Mouse (Mus musculus): ENCODE measurements around the gene Gm10570. TPM values are rescaled to one million over a fixed set of nuclear protein-coding genes. Genes with fewer than 3 reads are reported as not detected.

The Gm10570 gene
- polyA plus RNA-seq, 1 experiment from 2014 or later: not detected

GRCm38 (mm10) chr4:130319564-130319963, 11.1 kb upstream of the Gm10570 start:
- no peaks in the 10 kb centered on the region for H3K27me3 ChIP-seq (ENCODE audit: poor library complexity, severe bottlenecking)
- no peak for DNase-seq (ENCODE audit: extremely low spot score, low spot score)
- 83% methylated on average over 7 of the region's 7 CpGs for WGBS

GRCm38 (mm10) chr4:130318122-130318521, 9.6 kb upstream of the Gm10570 start:
- H3K27me3 ChIP-seq (ENCODE audit: poor library complexity, severe bottlenecking): no peaks in the 10 kb centered on the region
- H3K9me3 ChIP-seq: no peaks in the 10 kb centered on the region
- 73% methylated on average over 3 of the region's 3 CpGs for WGBS
- no peak overlapping the region for H3K4me3 ChIP-seq
- H3K27ac ChIP-seq: no peak overlapping the region
- H3K36me3 ChIP-seq (replicated peaks): peaks cover 85% of the 10 kb centered on the region
- H3K4me1 ChIP-seq: peaks cover 5% of the 10 kb centered on the region; the same call in 1 of the 2 replicates
- DNase-seq (ENCODE audit: extremely low spot score, low spot score): no peak

More at GRCm38 (mm10) chr4:130319564-130319963, 11.1 kb upstream of the Gm10570 start:
- Histone ChIP-seq H3K36me3 (replicated peaks) (peaks cover 90% of the 10 kb centered on the region), H3K4me1 (peaks cover 5% of the 10 kb centered on the region; the same call in 1 of the 2 replicates), H3K9me3 (no peaks in the 10 kb centered on the region), H3K27ac (no peak overlapping the region), H3K4me3 (no peak overlapping the region)

GRCm38 (mm10) chr4:130316691-130317090, 8.2 kb upstream of the Gm10570 start:
- DNase-seq (ENCODE audit: extremely low spot score, low spot score): no peak
- Histone ChIP-seq H3K27ac (no peak overlapping the region), H3K9me3 (no peaks in the 10 kb centered on the region), H3K4me1 (peaks cover 5% of the 10 kb centered on the region; the same call in 1 of the 2 replicates), H3K27me3 (ENCODE audit: poor library complexity, severe bottlenecking) (peaks cover 4% of the 10 kb centered on the region; the same call in 1 of the 2 replicates), H3K4me3 (no peak overlapping the region), H3K36me3 (replicated peaks) (peaks cover 70% of the 10 kb centered on the region)
- WGBS: 87% methylated on average over 10 of the region's 10 CpGs

- Histone ChIP-seq H3K27me3 (ENCODE audit: poor library complexity, severe bottlenecking) (peaks cover 12% of the 10 kb centered on the region), H3K27ac (no peak overlapping the region), H3K4me3 (no peak overlapping the region), H3K36me3 (replicated peaks) (peaks cover 65% of the 10 kb centered on the region), H3K9me3 (no peaks in the 10 kb centered on the region), H3K4me1 (peaks cover 5% of the 10 kb centered on the region; the same call in 1 of the 2 replicates)
- WGBS: 82% methylated on average over 13 of the region's 13 CpGs
- no peak for DNase-seq (ENCODE audit: extremely low spot score, low spot score)
These were observed 7.5 kb upstream of the Gm10570 start for GRCm38 (mm10) chr4:130315771-130316527.

GRCm38 (mm10) chr4:130313552-130313951, 5.1 kb upstream of the Gm10570 start:
- WGBS: 90% methylated on average over 4 of the region's 4 CpGs
- no peak overlapping the region for H3K27ac ChIP-seq
- no peaks in the 10 kb centered on the region for H3K9me3 ChIP-seq
- DNase-seq (ENCODE audit: extremely low spot score, low spot score): no peak
- peaks cover 46% of the 10 kb centered on the region for H3K36me3 ChIP-seq (replicated peaks)
- no peak overlapping the region for H3K4me3 ChIP-seq
- peaks cover 14% of the 10 kb centered on the region for H3K4me1 ChIP-seq
- peaks cover 36% of the 10 kb centered on the region for H3K27me3 ChIP-seq (ENCODE audit: poor library complexity, severe bottlenecking)

GRCm38 (mm10) chr4:130312526-130312925, 4.1 kb upstream of the Gm10570 start:
- Histone ChIP-seq H3K9me3 (no peaks in the 10 kb centered on the region), H3K27me3 (ENCODE audit: poor library complexity, severe bottlenecking) (peaks cover 46% of the 10 kb centered on the region), H3K36me3 (replicated peaks) (peaks cover 37% of the 10 kb centered on the region), H3K4me1 (peaks cover 24% of the 10 kb centered on the region), H3K4me3 (no peak overlapping the region), H3K27ac (no peak overlapping the region)
- 82% methylated on average over 3 of the region's 3 CpGs for WGBS
- DNase-seq (ENCODE audit: extremely low spot score, low spot score): no peak

GRCm38 (mm10) chr4:130309254-130309653, 780 bp upstream of the Gm10570 start:
- H3K27me3 ChIP-seq (ENCODE audit: poor library complexity, severe bottlenecking): peaks cover 79% of the 10 kb centered on the region
- H3K4me1 ChIP-seq: peaks cover 24% of the 10 kb centered on the region
- H3K9me3 ChIP-seq: no peaks in the 10 kb centered on the region
- H3K36me3 ChIP-seq (replicated peaks): peaks cover 6% of the 10 kb centered on the region; the same call in 1 of the 2 replicates
- H3K4me3 ChIP-seq: peak overlapping the region; percentile 64
- 47% methylated on average over 8 of the region's 8 CpGs for WGBS
- no peak for DNase-seq (ENCODE audit: extremely low spot score, low spot score)
- H3K27ac ChIP-seq: no peak overlapping the region

GRCm38 (mm10) chr4:130307851-130308230, 633 bp downstream of the Gm10570 start:
- Histone ChIP-seq H3K9me3 (no peaks in the 10 kb centered on the region), H3K4me3 (peak overlapping the region; percentile 64), H3K36me3 (replicated peaks) (no peaks in the 10 kb centered on the region), H3K4me1 (peaks cover 24% of the 10 kb centered on the region), H3K27me3 (ENCODE audit: poor library complexity, severe bottlenecking) (peaks cover 86% of the 10 kb centered on the region), H3K27ac (peak overlapping the region; percentile 70)
- DNase-seq (ENCODE audit: extremely low spot score, low spot score): peak; percentile 72
- WGBS: under 1% methylated on average over 23 of the region's 23 CpGs

GRCm38 (mm10) chr4:130306796-130307630, 1.5 kb downstream of the Gm10570 start:
- H3K4me3 ChIP-seq: peak overlapping the region; percentile 64
- 72% methylated on average over 10 of the region's 10 CpGs for WGBS
- H3K4me1 ChIP-seq: peaks cover 29% of the 10 kb centered on the region

GRCm38 (mm10) chr4:130304746-130305145, 3.7 kb downstream of the Gm10570 start:
- H3K27me3 ChIP-seq (ENCODE audit: poor library complexity, severe bottlenecking): peaks cover 76% of the 10 kb centered on the region
- 29% methylated on average over 3 of the region's 3 CpGs for WGBS

More at GRCm38 (mm10) chr4:130306796-130307630, 1.5 kb downstream of the Gm10570 start:
- Histone ChIP-seq H3K9me3 (no peaks in the 10 kb centered on the region), H3K36me3 (replicated peaks) (no peaks in the 10 kb centered on the region), H3K27me3 (ENCODE audit: poor library complexity, severe bottlenecking) (peaks cover 85% of the 10 kb centered on the region), H3K27ac (no peak overlapping the region)
- DNase-seq (ENCODE audit: extremely low spot score, low spot score): no peak

GRCm38 (mm10) chr4:130302285-130302870, 6.1 kb downstream of the Gm10570 start:
- H3K27me3 ChIP-seq (ENCODE audit: poor library complexity, severe bottlenecking): peaks cover 58% of the 10 kb centered on the region
- WGBS: 54% methylated on average over 12 of the region's 12 CpGs
- no peak for DNase-seq (ENCODE audit: extremely low spot score, low spot score)

More at GRCm38 (mm10) chr4:130304746-130305145, 3.7 kb downstream of the Gm10570 start:
- H3K9me3 ChIP-seq: no peaks in the 10 kb centered on the region
- DNase-seq (ENCODE audit: extremely low spot score, low spot score): no peak
- peaks cover 29% of the 10 kb centered on the region for H3K4me1 ChIP-seq
- H3K4me3 ChIP-seq: no peak overlapping the region
- no peak overlapping the region for H3K27ac ChIP-seq
- H3K36me3 ChIP-seq (replicated peaks): no peaks in the 10 kb centered on the region

GRCm38 (mm10) chr4:130299629-130300018, 8.8 kb downstream of the Gm10570 start:
- H3K27me3 ChIP-seq (ENCODE audit: poor library complexity, severe bottlenecking): peaks cover 34% of the 10 kb centered on the region
- WGBS: 74% methylated on average over 8 of the region's 8 CpGs
- peaks cover 16% of the 10 kb centered on the region for H3K4me1 ChIP-seq

More at GRCm38 (mm10) chr4:130302285-130302870, 6.1 kb downstream of the Gm10570 start:
- Histone ChIP-seq H3K27ac (no peak overlapping the region), H3K36me3 (replicated peaks) (no peaks in the 10 kb centered on the region), H3K4me3 (no peak overlapping the region), H3K9me3 (no peaks in the 10 kb centered on the region), H3K4me1 (peaks cover 12% of the 10 kb centered on the region)

More at GRCm38 (mm10) chr4:130299629-130300018, 8.8 kb downstream of the Gm10570 start:
- Histone ChIP-seq H3K36me3 (replicated peaks) (no peaks in the 10 kb centered on the region), H3K27ac (no peak overlapping the region), H3K9me3 (no peaks in the 10 kb centered on the region), H3K4me3 (no peak overlapping the region)
- DNase-seq (ENCODE audit: extremely low spot score, low spot score): no peak
